Mouse (Mus musculus): ENCODE data around the gene Olfr705. TPM values are rescaled to one million over a fixed set of nuclear protein-coding genes. Genes with fewer than 3 reads are reported as not detected.

Olfr705 gene
- polyA plus RNA-seq, 1 experiment from 2014 or later, result not detected

Other genes starting within 250 kb of the Olfr705 start
- not detected in 2 replicates for gene Olfr693, start 196.3 kb downstream of the Olfr705 start, polyA plus RNA-seq (2015; fragmentation: Nextera tagmentation; extraction: Ambion mirVana)
- not detected in 2 replicates for gene Olfr694, start 185.1 kb downstream of the Olfr705 start, polyA plus RNA-seq (2015; fragmentation: Nextera tagmentation; extraction: Ambion mirVana)
- gene Olfr695, start 160.5 kb downstream of the Olfr705 start, polyA plus RNA-seq (2015; fragmentation: Nextera tagmentation; extraction: Ambion mirVana), result not detected in 2 replicates
- gene Olfr697, start 134.4 kb downstream of the Olfr705 start, polyA plus RNA-seq (2015; fragmentation: Nextera tagmentation; extraction: Ambion mirVana), result not detected in 2 replicates
- gene Olfr698, start 121.5 kb downstream of the Olfr705 start, polyA plus RNA-seq (2015; fragmentation: Nextera tagmentation; extraction: Ambion mirVana), result not detected in 2 replicates
- not detected in 2 replicates for gene Olfr699, start 83.7 kb downstream of the Olfr705 start, polyA plus RNA-seq (2015; fragmentation: Nextera tagmentation; extraction: Ambion mirVana)
- gene Olfr700, start 68.1 kb downstream of the Olfr705 start, polyA plus RNA-seq (2015; fragmentation: Nextera tagmentation; extraction: Ambion mirVana), result not detected in 2 replicates
- gene Olfr701, start 62.8 kb downstream of the Olfr705 start, polyA plus RNA-seq (2015; fragmentation: Nextera tagmentation; extraction: Ambion mirVana), result not detected in 2 replicates
- gene Olfr702, start 43.0 kb downstream of the Olfr705 start, polyA plus RNA-seq (2015; fragmentation: Nextera tagmentation; extraction: Ambion mirVana), result not detected in 2 replicates
- not detected in 2 replicates for gene Olfr703, start 33.5 kb downstream of the Olfr705 start, polyA plus RNA-seq (2015; fragmentation: Nextera tagmentation; extraction: Ambion mirVana)
- gene Olfr704, start 13.7 kb downstream of the Olfr705 start, polyA plus RNA-seq (2015; fragmentation: Nextera tagmentation; extraction: Ambion mirVana), result not detected in 2 replicates
- gene Olfr706, start 11.3 kb upstream of the Olfr705 start, polyA plus RNA-seq (2015; fragmentation: Nextera tagmentation; extraction: Ambion mirVana), result not detected in 2 replicates
- not detected in 2 replicates for gene Olfr707, start 24.4 kb upstream of the Olfr705 start, polyA plus RNA-seq (2015; fragmentation: Nextera tagmentation; extraction: Ambion mirVana)
- not detected in 2 replicates for gene Olfr1532-ps1, start 31.1 kb upstream of the Olfr705 start, polyA plus RNA-seq (2015; fragmentation: Nextera tagmentation; extraction: Ambion mirVana)
- gene Olfr709-ps1, start 55.3 kb upstream of the Olfr705 start, polyA plus RNA-seq (2015; fragmentation: Nextera tagmentation; extraction: Ambion mirVana), result not detected in 2 replicates
- gene Olfr710, start 71.4 kb upstream of the Olfr705 start, polyA plus RNA-seq (2015; fragmentation: Nextera tagmentation; extraction: Ambion mirVana), result not detected in 2 replicates
- not detected in 2 replicates for gene Olfr6, start 87.0 kb upstream of the Olfr705 start, polyA plus RNA-seq (2015; fragmentation: Nextera tagmentation; extraction: Ambion mirVana)
- not detected in 2 replicates for gene Olfr711, start 98.6 kb upstream of the Olfr705 start, polyA plus RNA-seq (2015; fragmentation: Nextera tagmentation; extraction: Ambion mirVana)
- gene Olfr2, start 129.2 kb upstream of the Olfr705 start, polyA plus RNA-seq (2015; fragmentation: Nextera tagmentation; extraction: Ambion mirVana), result not detected in 2 replicates
- not detected in 2 replicates for gene Olfr713, start 154.3 kb upstream of the Olfr705 start, polyA plus RNA-seq (2015; fragmentation: Nextera tagmentation; extraction: Ambion mirVana)
- gene Olfr714, start 194.1 kb upstream of the Olfr705 start, polyA plus RNA-seq (2015; fragmentation: Nextera tagmentation; extraction: Ambion mirVana), result not detected in 2 replicates
- gene Olfr17, start 216.3 kb upstream of the Olfr705 start, polyA plus RNA-seq (2015; fragmentation: Nextera tagmentation; extraction: Ambion mirVana), result not detected in 2 replicates
- gene Olfr715b, start 233.5 kb upstream of the Olfr705 start, polyA plus RNA-seq (2015; fragmentation: Nextera tagmentation; extraction: Ambion mirVana), result not detected in 2 replicates